Comparison of ENCODE assay signal across 13 mouse cellular contexts in the genomic region with DNA sequence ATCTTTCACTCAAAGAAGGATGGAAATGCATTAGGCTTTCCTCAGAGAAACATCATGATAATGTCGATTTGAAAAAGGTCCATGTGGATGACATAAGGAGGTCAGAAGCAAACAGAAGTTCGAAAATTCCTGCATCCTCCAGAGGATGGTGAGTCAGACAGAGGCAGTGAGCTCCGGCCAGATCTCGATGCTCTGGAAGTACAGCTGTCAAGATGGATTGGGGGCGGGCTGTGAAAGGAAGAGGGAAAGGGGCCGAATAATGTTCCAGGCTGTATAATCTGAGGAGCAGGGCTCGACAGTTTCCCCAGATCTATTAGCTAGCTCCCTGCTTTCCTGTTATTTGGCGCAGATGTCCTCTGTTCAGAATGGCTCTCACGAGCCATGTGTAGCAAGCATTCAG.
DNase-seq lines count a peak whose midpoint lies in the region; ATAC-seq lines count a peak whose summit lies in the region.
"Had no signal": no experiment of that assay in that cellular context is flagged by ENCODE, and none has a peak within 500 bp of the region (broad histone marks: within the 10 kb centered on the region; RNA-seq: fewer than 3 reads in every experiment).

No protein-coding gene starts in this region.

- peak; percentile 6 for DNase-seq in frontal cortex, postnatal 36 days (ENCODE audit: low spot score in 2 of 2)
- DNase-seq in frontal cortex, postnatal 10 days (ENCODE audit: low spot score in 2 of 2), result no peak
- peak; percentile 3 to 4 for DNase-seq in left cerebral cortex, adult 18-20 months (ENCODE audit: low spot score in 2 of 2)
- no peak for DNase-seq in left cerebral cortex, adult 8-10 months (ENCODE audit: low spot score in 2 of 2)
- DNase-seq in gastrocnemius, postnatal 10 days, result peak; percentile 4
- peak; percentile 31 for DNase-seq in heart, postnatal 4 days
- DNase-seq in layer of hippocampus, adult 9-10 months (ENCODE audit: low spot score), result no peak
- DNase-seq: B cell, adult 2 months; kidney, postnatal 36 days; lung, embryonic 14.5 days; thymus, postnatal 4 days had no signal

- ATAC-seq in megakaryocyte, adult 5-6 weeks (ENCODE audit: poor library complexity, severe bottlenecking), result no peak
- ATAC-seq: intestine, embryonic 15.5 days had no signal

Comparison
In these comparisons a context has a peak if more than half of its experiments do, and no peak if none do; other contexts are left out.
1. DNase-seq: peak in frontal cortex, postnatal 36 days (2 of 2), left cerebral cortex, adult 18-20 months (2 of 2), gastrocnemius, postnatal 10 days (single experiment) and heart, postnatal 4 days (single experiment); none in frontal cortex, postnatal 10 days (0 of 2), left cerebral cortex, adult 8-10 months (0 of 2) and layer of hippocampus, adult 9-10 months (single experiment).